Mouse (Mus musculus) heart, embryonic 13.5 days (tissue): ENCODE data around the gene Camk2b. TPM values are rescaled to one million over a fixed set of nuclear protein-coding genes. Genes with fewer than 3 reads are reported as not detected.

Experiments used
- ATAC-seq: fragments of 200-750 bp; cut with Nextera tagmentation; 2 replicates; pipeline ENCODE4 v1.8.0; 2017; ENCODE audit warnings: moderate TSS enrichment; ENCODE audit not compliant: insufficient number of reproducible peaks, low FRiP score, low TSS enrichment; ENCODE audit errors: extremely low read depth
- H3K27ac ChIP-seq: fragments of 300-500 bp; sonication (generic); replicated peaks from 2 replicates; pipeline ENCODE4 v1.5.1; 2015; ENCODE audit warnings: moderate library complexity, mild to moderate bottlenecking, inconsistent platforms
- H3K27me3 ChIP-seq: fragments of 300-500 bp; sonication (generic); replicated peaks from 2 replicates; pipeline ENCODE4 v1.6.1; 2015; ENCODE audit warnings: mild to moderate bottlenecking, inconsistent platforms
- H3K36me3 ChIP-seq: fragments of 300-500 bp; sonication (generic); 2 replicates; pipeline ENCODE4 v1.6.1; 2015; ENCODE audit warnings: mild to moderate bottlenecking, inconsistent platforms
- H3K4me1 ChIP-seq: fragments of 300-500 bp; sonication (generic); 2 replicates; pipeline ENCODE4 v1.6.1; 2015; ENCODE audit warnings: inconsistent platforms
- H3K4me2 ChIP-seq: fragments of 300-500 bp; sonication (generic); 2 replicates; pipeline ENCODE4 v1.6.1; 2015; ENCODE audit warnings: inconsistent platforms, mild to moderate bottlenecking, moderate library complexity
- H3K4me3 ChIP-seq: fragments of 300-500 bp; sonication (generic); 2 replicates; pipeline ENCODE4 v1.5.1; 2015; ENCODE audit warnings: moderate library complexity, mild to moderate bottlenecking, inconsistent platforms
- H3K9ac ChIP-seq: fragments of 300-500 bp; sonication (generic); 2 replicates; pipeline ENCODE4 v1.6.1; 2015; ENCODE audit warnings: inconsistent platforms, mild to moderate bottlenecking, moderate library complexity
- H3K9me3 ChIP-seq: fragments of 300-500 bp; sonication (generic); 2 replicates; pipeline ENCODE4 v1.6.1; 2016; ENCODE audit warnings: inconsistent platforms
- WGBS: fragments of 180-500 bp; shearing (Covaris S2); methylation state at CpG from one replicate; pipeline ENCODE4 v1.1.7; 2015; ENCODE audit warnings: mixed read lengths; 5-methylcytosine and 5-hydroxymethylcytosine counted together
- polyA plus RNA-seq: library from polyadenylated mRNA; unstranded; fragments of >200 nt; fragmentation: Nextera tagmentation; extraction: Ambion mirVana; gene quantifications from 2 replicates; pipeline ENCODE4 v1.2.1, GENCODE M21; 2015

Gene Camk2b
- polyA plus RNA-seq, 1 experiment from 2014 or later, result 2.4 TPM

DNA sequence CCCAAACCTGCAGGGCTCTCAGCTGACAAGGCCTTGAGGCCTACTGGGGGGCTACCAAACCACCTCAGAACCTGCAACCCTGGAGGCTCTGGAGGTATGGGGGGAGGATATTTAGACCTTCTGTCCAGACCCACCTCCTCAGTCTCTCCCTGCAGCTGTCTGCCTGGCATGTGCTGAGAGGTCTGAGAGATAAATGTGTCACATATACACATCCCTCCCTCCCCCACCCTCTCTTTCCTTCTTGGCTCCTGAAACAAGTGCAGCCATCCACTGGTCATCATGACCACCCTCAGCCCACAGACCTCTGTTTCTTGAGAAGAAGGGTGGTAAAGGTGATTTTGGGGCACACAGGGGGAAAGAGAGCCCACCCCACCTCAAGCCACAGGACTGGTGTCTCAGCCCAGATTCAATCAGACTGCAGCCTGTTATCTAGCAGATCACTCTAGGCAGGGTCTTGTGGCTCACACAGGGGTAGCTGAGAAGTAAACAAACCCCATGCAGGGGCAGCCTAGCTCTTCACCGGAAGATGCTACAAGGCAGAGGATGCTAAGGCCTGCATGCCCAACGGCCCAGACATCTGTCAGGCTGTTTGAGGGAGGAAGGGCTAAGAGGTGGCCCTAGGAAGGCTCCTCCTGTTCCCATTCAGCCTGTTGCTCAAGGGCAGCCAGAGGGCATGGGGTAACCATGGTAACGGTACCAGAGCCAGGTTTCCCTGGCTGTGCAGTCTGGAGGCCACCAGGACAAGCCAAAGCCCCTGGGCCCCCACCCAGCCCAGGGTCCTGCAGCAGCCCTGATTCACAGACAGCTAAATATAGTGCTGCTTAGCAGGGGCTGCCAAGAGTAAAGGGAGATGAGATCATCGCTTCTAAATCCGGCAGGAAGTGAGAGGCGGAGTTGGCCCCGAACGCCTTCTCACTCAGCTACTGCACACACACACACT, 66.1 kb downstream of the Camk2b start:
- Histone ChIP-seq H3K36me3 (no peaks in the 10 kb centered on the region), H3K27ac (peak overlapping the region; percentile 99), H3K4me1 (peaks cover 52% of the 10 kb centered on the region), H3K4me2 (peak overlapping the region; percentile 52), H3K9me3 (no peaks in the 10 kb centered on the region), H3K4me3 (no peak overlapping the region), H3K9ac (peak overlapping the region; percentile 65), H3K27me3 (peaks cover 13% of the 10 kb centered on the region; the same call in 1 of the 2 replicates)
- WGBS, result 6% methylated on average over 8 of the region's 8 CpGs
- ATAC-seq, result peak; percentile 86

DNA sequence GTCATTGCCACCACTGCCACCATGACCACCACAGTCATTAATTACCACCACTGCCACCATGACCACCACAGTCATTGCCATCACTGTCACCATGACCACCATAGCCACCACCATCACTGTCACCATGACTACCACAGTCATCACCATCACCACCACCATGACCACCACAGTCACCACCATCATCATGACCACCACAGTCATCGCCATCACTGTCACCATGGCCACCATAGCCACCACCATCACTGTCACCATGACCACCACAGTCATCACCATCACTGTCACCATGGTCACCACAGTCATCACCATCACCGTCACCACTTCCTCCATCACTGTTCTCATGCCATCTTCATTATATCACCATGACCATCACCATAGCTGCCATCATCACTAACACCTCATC, 67.7 kb downstream of the Camk2b start:
- Histone ChIP-seq H3K4me1 (peaks cover 49% of the 10 kb centered on the region), H3K27me3 (peaks cover 15% of the 10 kb centered on the region; the same call in 1 of the 2 replicates), H3K4me3 (no peak overlapping the region), H3K9ac (no peak overlapping the region), H3K9me3 (no peaks in the 10 kb centered on the region), H3K4me2 (no peak overlapping the region), H3K27ac (no peak overlapping the region), H3K36me3 (no peaks in the 10 kb centered on the region)
- ATAC-seq, result no peak
- 96% methylated on average over 2 of the region's 2 CpGs for WGBS

DNA sequence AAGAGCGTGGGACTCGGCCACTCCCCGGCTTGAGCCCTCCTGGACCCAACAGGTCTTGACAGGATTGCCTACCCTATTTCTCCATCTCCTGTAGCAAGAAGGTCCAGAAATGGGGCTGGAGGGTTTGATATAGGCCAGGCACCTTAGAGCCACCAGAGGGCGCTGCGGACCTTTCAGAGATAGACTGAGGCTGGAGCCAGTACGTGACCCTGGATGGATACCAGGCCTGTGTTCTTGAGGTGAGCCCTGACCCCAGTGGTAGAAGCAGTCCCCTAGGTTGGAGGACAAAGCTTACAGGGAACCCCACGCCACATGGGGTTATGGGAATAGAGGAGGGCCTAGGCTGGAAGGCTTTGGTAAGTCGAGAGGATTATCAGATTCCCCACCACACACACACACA, 70.2 kb downstream of the Camk2b start:
- WGBS, result 15% methylated on average over 8 of the region's 8 CpGs
- H3K27ac ChIP-seq, result no peak overlapping the region
- peaks cover 15% of the 10 kb centered on the region; the same call in 1 of the 2 replicates for H3K27me3 ChIP-seq
- peaks cover 24% of the 10 kb centered on the region for H3K4me1 ChIP-seq
- no peaks in the 10 kb centered on the region for H3K9me3 ChIP-seq
- H3K4me3 ChIP-seq, result no peak overlapping the region
- H3K36me3 ChIP-seq, result no peaks in the 10 kb centered on the region
- no peak overlapping the region for H3K4me2 ChIP-seq
- no peak overlapping the region for H3K9ac ChIP-seq
- ATAC-seq, result no peak

DNA sequence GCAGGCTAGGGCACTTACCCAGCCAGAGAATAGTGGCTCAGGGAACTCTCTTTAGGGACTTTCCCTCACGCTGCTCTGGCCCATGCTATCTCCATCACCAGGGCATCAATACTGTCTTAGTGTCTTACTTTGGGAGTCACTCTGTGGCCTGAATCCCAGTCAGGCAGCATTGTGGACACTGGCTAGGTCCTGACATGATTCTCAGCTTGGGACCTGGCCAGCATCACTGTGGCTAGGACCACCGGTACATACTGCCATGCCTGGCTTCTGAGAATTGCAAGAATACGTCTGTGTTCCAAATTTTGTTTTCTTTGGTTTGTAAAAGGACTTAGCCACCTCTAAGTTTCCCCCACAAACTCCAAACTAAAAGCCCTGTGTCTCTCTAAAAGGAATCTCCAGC, 71.3 kb downstream of the Camk2b start:
- Histone ChIP-seq H3K27me3 (peaks cover 15% of the 10 kb centered on the region; the same call in 1 of the 2 replicates), H3K9ac (no peak overlapping the region), H3K4me2 (no peak overlapping the region), H3K9me3 (no peaks in the 10 kb centered on the region), H3K4me3 (no peak overlapping the region), H3K36me3 (no peaks in the 10 kb centered on the region), H3K27ac (no peak overlapping the region), H3K4me1 (peaks cover 15% of the 10 kb centered on the region)
- WGBS, result 59% methylated on average over 3 of the region's 3 CpGs
- ATAC-seq, result no peak

- Histone ChIP-seq H3K4me2 (no peak overlapping the region), H3K27ac (no peak overlapping the region), H3K4me3 (no peak overlapping the region), H3K9ac (no peak overlapping the region), H3K9me3 (no peaks in the 10 kb centered on the region), H3K4me1 (peaks cover 8% of the 10 kb centered on the region), H3K27me3 (peaks cover 15% of the 10 kb centered on the region; the same call in 1 of the 2 replicates), H3K36me3 (no peaks in the 10 kb centered on the region)
- WGBS, result 85% methylated on average over 5 of the region's 5 CpGs
- no peak for ATAC-seq
These were observed 72.0 kb downstream of the Camk2b start for GRCm38 (mm10) chr11:5994212-5994611.

- Histone ChIP-seq H3K9me3 (no peaks in the 10 kb centered on the region), H3K4me3 (no peak overlapping the region), H3K27ac (no peak overlapping the region), H3K36me3 (no peaks in the 10 kb centered on the region), H3K4me2 (no peak overlapping the region), H3K9ac (no peak overlapping the region), H3K4me1 (no peaks in the 10 kb centered on the region), H3K27me3 (peaks cover 15% of the 10 kb centered on the region; the same call in 1 of the 2 replicates)
- 29% methylated on average over 4 of the region's 4 CpGs for WGBS
- ATAC-seq, result no peak
These were observed 75.3 kb downstream of the Camk2b start for GRCm38 (mm10) chr11:5990910-5991309.

DNA sequence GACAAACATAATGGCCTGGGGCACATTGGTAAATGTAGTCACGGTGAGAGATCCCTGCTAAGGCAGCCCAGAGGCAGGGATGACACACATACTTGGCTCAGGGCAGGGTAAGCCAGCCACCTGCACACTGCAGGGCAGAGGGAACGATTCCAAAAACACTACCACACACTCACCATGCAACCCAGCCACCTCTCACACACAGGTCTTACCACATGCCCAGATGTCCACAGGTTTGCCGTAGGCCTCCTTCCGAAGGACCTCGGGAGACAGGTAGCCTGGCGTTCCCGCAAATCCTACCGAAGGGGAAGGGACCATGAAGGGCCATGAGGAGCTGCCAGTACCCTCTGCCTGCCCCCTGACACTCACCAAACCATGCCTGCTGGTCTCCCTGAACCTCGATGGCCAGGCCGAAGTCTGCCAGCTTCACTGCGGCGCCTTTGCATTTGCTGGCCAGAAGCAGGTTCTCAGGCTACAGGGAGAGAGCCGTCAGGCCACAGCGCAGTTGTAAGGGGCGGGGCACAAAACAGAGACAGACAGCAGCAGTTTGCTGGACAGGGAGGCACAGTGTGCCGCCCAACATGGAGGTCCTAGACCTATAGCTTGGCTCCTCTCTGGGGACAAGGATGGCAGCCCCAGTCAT, 76.1 kb downstream of the Camk2b start:
- H3K27me3 ChIP-seq, result peaks cover 9% of the 10 kb centered on the region; the same call in 1 of the 2 replicates
- H3K27ac ChIP-seq, result no peak overlapping the region
- no peaks in the 10 kb centered on the region for H3K9me3 ChIP-seq
- WGBS, result 82% methylated on average over 16 of the region's 16 CpGs
- H3K4me1 ChIP-seq, result no peaks in the 10 kb centered on the region
- no peak overlapping the region for H3K9ac ChIP-seq
- H3K4me2 ChIP-seq, result no peak overlapping the region
- no peak for ATAC-seq
- no peak overlapping the region for H3K4me3 ChIP-seq
- no peaks in the 10 kb centered on the region for H3K36me3 ChIP-seq

DNA sequence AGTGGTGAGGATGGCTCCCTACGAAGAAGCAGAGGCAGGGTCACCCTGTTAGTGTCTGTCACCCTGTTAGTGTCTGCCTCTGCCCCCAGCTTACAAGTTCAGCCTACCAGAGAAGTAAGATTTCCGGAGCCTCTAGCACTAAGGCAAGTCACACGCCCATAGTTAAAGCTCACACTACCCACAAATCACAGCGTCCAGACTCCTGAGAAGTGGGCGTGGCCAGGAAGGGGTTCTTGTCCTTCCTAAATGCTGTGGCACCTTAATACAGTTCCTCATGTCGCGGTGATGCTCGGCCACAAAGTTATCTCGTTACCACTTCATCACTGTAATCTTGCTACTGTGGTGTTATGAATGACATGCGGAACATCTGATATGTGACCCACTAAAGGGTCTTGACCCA, 78.0 kb downstream of the Camk2b start:
- no peak for ATAC-seq
- H3K4me1 ChIP-seq, result no peaks in the 10 kb centered on the region
- no peak overlapping the region for H3K27ac ChIP-seq
- no peaks in the 10 kb centered on the region; the same call in 1 of the 2 replicates for H3K27me3 ChIP-seq
- no peaks in the 10 kb centered on the region for H3K36me3 ChIP-seq
- no peaks in the 10 kb centered on the region for H3K9me3 ChIP-seq
- WGBS, result 69% methylated on average over 10 of the region's 10 CpGs
- no peak overlapping the region for H3K4me2 ChIP-seq
- H3K4me3 ChIP-seq, result no peak overlapping the region
- no peak overlapping the region for H3K9ac ChIP-seq

- no peak overlapping the region for H3K4me3 ChIP-seq
- H3K9ac ChIP-seq, result no peak overlapping the region
- H3K27ac ChIP-seq, result no peak overlapping the region
- no peaks in the 10 kb centered on the region; the same call in 1 of the 2 replicates for H3K27me3 ChIP-seq
- no peaks in the 10 kb centered on the region for H3K4me1 ChIP-seq
- H3K9me3 ChIP-seq, result no peaks in the 10 kb centered on the region
- 89% methylated on average over 5 of the region's 5 CpGs for WGBS
- no peak overlapping the region for H3K4me2 ChIP-seq
- no peaks in the 10 kb centered on the region for H3K36me3 ChIP-seq
- no peak for ATAC-seq
These were observed 82.5 kb downstream of the Camk2b start for GRCm38 (mm10) chr11:5983629-5984028.

- H3K9ac ChIP-seq, result no peak overlapping the region
- no peaks in the 10 kb centered on the region for H3K9me3 ChIP-seq
- no peaks in the 10 kb centered on the region; the same call in 1 of the 2 replicates for H3K27me3 ChIP-seq
- H3K4me1 ChIP-seq, result peaks cover 2% of the 10 kb centered on the region
- no peak for ATAC-seq
- WGBS, result 73% methylated on average over 7 of the region's 7 CpGs
- H3K4me3 ChIP-seq, result no peak overlapping the region
- H3K27ac ChIP-seq, result no peak overlapping the region
- no peak overlapping the region for H3K4me2 ChIP-seq
- no peaks in the 10 kb centered on the region for H3K36me3 ChIP-seq
These were observed 84.8 kb downstream of the Camk2b start for GRCm38 (mm10) chr11:5981323-5981722.

DNA sequence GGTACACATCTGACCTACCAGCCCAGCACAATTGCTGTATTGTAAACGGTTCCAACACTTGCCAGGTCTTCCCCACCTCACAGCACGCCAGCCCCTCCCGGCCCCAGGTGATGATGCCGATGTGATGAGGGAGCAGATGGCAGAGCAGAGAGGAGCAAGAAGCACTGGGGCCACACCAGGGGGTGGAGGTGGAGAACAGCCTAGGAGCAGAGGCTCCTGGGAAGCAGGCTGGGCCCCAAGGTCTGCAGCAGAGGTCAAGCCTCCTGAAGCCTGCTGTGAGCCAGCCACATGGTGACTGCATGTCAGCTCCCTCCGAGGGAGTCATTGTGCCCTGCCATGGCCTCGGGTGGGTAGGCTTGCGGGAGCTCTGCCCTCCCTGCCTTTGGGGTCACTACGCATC, 85.6 kb downstream of the Camk2b start:
- no peak overlapping the region for H3K4me3 ChIP-seq
- 65% methylated on average over 8 of the region's 8 CpGs for WGBS
- no peaks in the 10 kb centered on the region for H3K9me3 ChIP-seq
- no peak for ATAC-seq
- H3K9ac ChIP-seq, result no peak overlapping the region
- H3K36me3 ChIP-seq, result no peaks in the 10 kb centered on the region
- peaks cover 6% of the 10 kb centered on the region for H3K4me1 ChIP-seq
- H3K27ac ChIP-seq, result no peak overlapping the region
- no peaks in the 10 kb centered on the region; the same call in 1 of the 2 replicates for H3K27me3 ChIP-seq
- no peak overlapping the region for H3K4me2 ChIP-seq
